Mouse (Mus musculus): Measurements from ENCODE around the gene Pmch. TPM values are rescaled to one million over a fixed set of nuclear protein-coding genes. Genes with fewer than 3 reads are reported as not detected.

Gene Pmch
- polyA plus RNA-seq, 1 experiment from 2014 or later, result not detected

Other genes starting within 250 kb of the Pmch start
- 258 to 1,006 TPM (median 561 TPM) in 3 replicates for gene Igf1, start 232.8 kb upstream of the Pmch start, polyA plus RNA-seq (2018)
- 0.23 to 1.9 TPM (median 0.93 TPM) in 3 replicates for gene Parpbp, start 55.9 kb downstream of the Pmch start, polyA plus RNA-seq (2018)
- gene Nup37, start 55.9 kb downstream of the Pmch start, polyA plus RNA-seq (2018), result 6.1 to 13.3 TPM (median 6.8 TPM) in 3 replicates
- gene Washc3, start 110.0 kb downstream of the Pmch start, polyA plus RNA-seq (2018), result 57.2 to 82.7 TPM (median 66.7 TPM) in 3 replicates